Mouse (Mus musculus) heart, adult 11 months (tissue): Measurements from ENCODE around the gene Gm7792.
"Not testable (repeated sequence)": the region's sequence is repeated elsewhere in the genome, so short reads cannot be mapped to it uniquely, and the experiment has no call there.

ENCODE experiments used
- DNase-seq: peaks from one replicate; pipeline ENCODE4 v3.0.0; 2022

Gm7792 gene

GRCm38 (mm10) chr5:93843476-93843875, at the start of gene Gm7792:
Gene Gm7792 (plus strand): TSS chr5:93843776.
- not testable (repeated sequence) for DNase-seq
